In genomic region chr11:58978027-58978705, GRCm38 (mm10) we compare ENCODE assay signal across 8 mouse cellular contexts. TPM values are rescaled to one million over a fixed set of nuclear protein-coding genes. Genes with fewer than 3 reads are reported as not detected.
A peak's percentile ranks its signal among the peaks of the same experiment; 100 is the strongest.
DNase-seq lines count a peak whose midpoint lies in the region; ATAC-seq and TF ChIP-seq lines count a peak whose summit lies in the region.

Gene Trim11, plus strand, starts transcription at chr11:58978093.

- H3K27me3 ChIP-seq in embryonic facial prominence, embryonic 14.5 days (replicated peaks; ENCODE audit: control insufficient read depth, insufficient read depth, low read length) = no peaks in the 10 kb centered on the region
- H3K27me3 ChIP-seq in heart, embryonic 13.5 days (replicated peaks) = no peaks in the 10 kb centered on the region
- no peaks in the 10 kb centered on the region for H3K27me3 ChIP-seq in kidney, embryonic 16.5 days (ENCODE audit: insufficient read depth, low read length)
- no peaks in the 10 kb centered on the region for H3K27me3 ChIP-seq in liver, embryonic 14.5 days (ENCODE audit: control insufficient read depth, insufficient read depth, low read length)

- peak within 1 kb of the TSS; percentile 93 for H3K9ac ChIP-seq in embryonic facial prominence, embryonic 14.5 days (ENCODE audit: low read depth, low read length)
- H3K9ac ChIP-seq in heart, embryonic 13.5 days = peak within 1 kb of the TSS; percentile 99
- peak within 1 kb of the TSS; percentile 83 for H3K9ac ChIP-seq in kidney, embryonic 16.5 days (replicated peaks; ENCODE audit: low read length)
- H3K9ac ChIP-seq in liver, embryonic 14.5 days (replicated peaks) = peak within 1 kb of the TSS; percentile 93

- peaks cover 20% of the 10 kb centered on the region for H3K4me1 ChIP-seq in embryonic facial prominence, embryonic 14.5 days (ENCODE audit: control insufficient read depth, insufficient read depth, low read length)
- H3K4me1 ChIP-seq in heart, embryonic 13.5 days = peaks cover 61% of the 10 kb centered on the region
- H3K4me1 ChIP-seq in kidney, embryonic 16.5 days (ENCODE audit: insufficient read depth, low read length) = peaks cover 34% of the 10 kb centered on the region
- peaks cover 7 to 17% of the 10 kb centered on the region in 2 experiments for H3K4me1 ChIP-seq in liver, embryonic 14.5 days (replicated peaks; ENCODE audit: control insufficient read depth in 2 of 2, insufficient read depth in 2 of 2, low read length in 1 of 2)

- ATAC-seq in embryonic facial prominence, embryonic 14.5 days (ENCODE audit: low read depth) = peak; percentile 69
- ATAC-seq in heart, embryonic 13.5 days (ENCODE audit: extremely low read depth, insufficient number of reproducible peaks, low FRiP score, low TSS enrichment) = 0 out of 2 replicates have a peak, but pooled peaks have one; percentile 54
- peak; percentile 77 for ATAC-seq in kidney, embryonic 16.5 days (ENCODE audit: low FRiP score, low TSS enrichment)
- ATAC-seq in liver, embryonic 14.5 days (ENCODE audit: insufficient read depth) = peak; percentile 67

- TF ChIP-seq CTCF in liver, embryonic 14.5 days (IDR thresholded peaks at IDR 0.05; ENCODE audit: low read depth) = no peak

- H3K9me3 ChIP-seq in embryonic facial prominence, embryonic 14.5 days (ENCODE audit: control insufficient read depth, low read length) = no peaks in the 10 kb centered on the region
- H3K9me3 ChIP-seq in heart, embryonic 13.5 days = no peaks in the 10 kb centered on the region
- H3K9me3 ChIP-seq in kidney, embryonic 16.5 days (ENCODE audit: low read length) = no peaks in the 10 kb centered on the region
- no peaks in the 10 kb centered on the region for H3K9me3 ChIP-seq in liver, embryonic 14.5 days (ENCODE audit: control insufficient read depth, low read length)

- WGBS in embryonic facial prominence, embryonic 14.5 days = 0% methylated on average over 60 of the region's 64 CpGs
- WGBS in heart, embryonic 13.5 days = under 1% methylated on average over 64 of the region's 64 CpGs
- WGBS in kidney, embryonic 16.5 days = 0% methylated on average over 64 of the region's 64 CpGs
- WGBS in liver, embryonic 14.5 days (ENCODE audit: insufficient replicate concordance) = under 1% methylated on average over 64 of the region's 64 CpGs

- H3K4me3 ChIP-seq in embryonic facial prominence, embryonic 14.5 days (ENCODE audit: low read depth, low read length) = peak within 1 kb of the TSS; percentile 100
- peak within 1 kb of the TSS; percentile 100 for H3K4me3 ChIP-seq in heart, embryonic 13.5 days
- peak within 1 kb of the TSS; percentile 81 for H3K4me3 ChIP-seq in kidney, embryonic 16.5 days (ENCODE audit: low read length)
- peak within 1 kb of the TSS; percentile 65 to 96 for H3K4me3 ChIP-seq in liver, embryonic 14.5 days (ENCODE audit: insufficient read depth in 1 of 2, low read depth in 2 of 2, low read length in 2 of 2)

- H3K27ac ChIP-seq in embryonic facial prominence, embryonic 14.5 days (replicated peaks; ENCODE audit: low read depth, low read length) = peak within 1 kb of the TSS; percentile 75
- peak within 1 kb of the TSS; percentile 87 for H3K27ac ChIP-seq in heart, embryonic 13.5 days (replicated peaks)
- peak within 1 kb of the TSS; percentile 90 for H3K27ac ChIP-seq in kidney, embryonic 16.5 days (ENCODE audit: low read length)
- H3K27ac ChIP-seq in liver, embryonic 14.5 days = peak within 1 kb of the TSS; percentile 77

- H3K4me2 ChIP-seq in embryonic facial prominence, embryonic 14.5 days (ENCODE audit: low read depth, low read length) = peak within 1 kb of the TSS; percentile 98
- H3K4me2 ChIP-seq in heart, embryonic 13.5 days = peak within 1 kb of the TSS; percentile 86
- peak within 1 kb of the TSS; percentile 94 for H3K4me2 ChIP-seq in kidney, embryonic 16.5 days (replicated peaks; ENCODE audit: low read depth, low read length)
- peak within 1 kb of the TSS; percentile 78 for H3K4me2 ChIP-seq in liver, embryonic 14.5 days (ENCODE audit: low read depth)

- peaks cover 18% of the 10 kb centered on the region for H3K36me3 ChIP-seq in embryonic facial prominence, embryonic 14.5 days (ENCODE audit: control insufficient read depth, insufficient read depth, low read length)
- peaks cover 24% of the 10 kb centered on the region for H3K36me3 ChIP-seq in heart, embryonic 13.5 days
- H3K36me3 ChIP-seq in kidney, embryonic 16.5 days (ENCODE audit: insufficient read depth, low read length) = peaks cover 16% of the 10 kb centered on the region
- H3K36me3 ChIP-seq in liver, embryonic 14.5 days (replicated peaks; ENCODE audit: control insufficient read depth, insufficient read depth, low read depth) = peaks cover 11% of the 10 kb centered on the region

- DNase-seq in CD4-positive helper T cell, adult 2 months (ENCODE audit: low read depth, low spot score) = peak; percentile 86
- DNase-seq in adrenal gland, postnatal 10 days = peak; percentile 78
- peak; percentile 90 for DNase-seq in embryonic facial prominence, embryonic 14.5 days (ENCODE audit: low spot score)
- peak in 1 of 3 experiments; percentile 42 for DNase-seq in liver, embryonic 14.5 days (ENCODE audit: low read depth in 3 of 3, low spot score in 3 of 3)
- peak; percentile 72 for DNase-seq in neural tube, embryonic 10.5 days (ENCODE audit: extremely low spot score, low spot score)
- DNase-seq in telencephalon, adult 2 months (ENCODE audit: low read depth, low spot score) = peak; percentile 75

- no peak for TF ChIP-seq EP300 in liver, embryonic 14.5 days (IDR thresholded peaks at IDR 0.05; ENCODE audit: low read depth)

RNA-seq across cellular contexts. Expression of gene Trim11, which starts in this region (rescaled TPM):
- total RNA-seq in adrenal gland, postnatal 10 days (2021) = 10 to 100 TPM; 19.7 to 24.3 TPM
- polyA plus RNA-seq in embryonic facial prominence, embryonic 14.5 days (2014; fragmentation: Nextera tagmentation; extraction: Ambion mirVana) = 19.2 and 23.0 TPM in 2 replicates
- 25.6 and 28.2 TPM in 2 replicates for polyA plus RNA-seq in heart, embryonic 13.5 days (2015; fragmentation: Nextera tagmentation; extraction: Ambion mirVana)
- polyA plus RNA-seq in kidney, embryonic 16.5 days (2015; fragmentation: Nextera tagmentation; extraction: Ambion mirVana) = 22.9 and 25.9 TPM in 2 replicates
- 8.1 and 8.3 TPM in 2 replicates for polyA plus RNA-seq in liver, embryonic 14.5 days (2012; rRNA removed)
- polyA plus RNA-seq in liver, embryonic 14.5 days (2014; fragmentation: Nextera tagmentation; extraction: Ambion mirVana) = 6.4 and 6.9 TPM in 2 replicates
